9 mouse cellular contexts compared by ENCODE assay signal in genomic region chr4:102424104-102424503, GRCm38 (mm10).
"Had no signal": no experiment of that assay in that cellular context is flagged by ENCODE, and none has a peak within 500 bp of the region (broad histone marks: within the 10 kb centered on the region; RNA-seq: fewer than 3 reads in every experiment).

No protein-coding gene starts in this region.

- DNase-seq: retina, postnatal 1 day; right cerebral cortex, adult 18-20 months; spleen, adult 18-20 months; thymus, adult 18-20 months; thymus, adult 2 months; thymus, postnatal 14 days; thymus, postnatal 25 days; thymus, postnatal 36 days; thymus, postnatal 4 days had no signal
